Mouse (Mus musculus) adrenal gland, adult 8-10 months (tissue): ENCODE data around the gene Pcnx2. TPM values are rescaled to one million over a fixed set of nuclear protein-coding genes. Genes with fewer than 3 reads are reported as not detected.

Source experiments
- DNase-seq: peaks from one replicate; pipeline ENCODE4 v3.0.0; 2022
- total RNA-seq, 4 experiments: library from RNA; stranded (reverse); gene quantifications; 2 replicates each; pipeline ENCODE4 v1.2.4; 2022

The Pcnx2 gene
- total RNA-seq, 4 experiments from 2014 or later, result 0.29 to 0.77 (median 0.63) TPM

- DNase-seq, result no peak
Measured at GRCm38 (mm10) chr8:125704434-125704833, 193.7 kb downstream of the Pcnx2 start.

DNA sequence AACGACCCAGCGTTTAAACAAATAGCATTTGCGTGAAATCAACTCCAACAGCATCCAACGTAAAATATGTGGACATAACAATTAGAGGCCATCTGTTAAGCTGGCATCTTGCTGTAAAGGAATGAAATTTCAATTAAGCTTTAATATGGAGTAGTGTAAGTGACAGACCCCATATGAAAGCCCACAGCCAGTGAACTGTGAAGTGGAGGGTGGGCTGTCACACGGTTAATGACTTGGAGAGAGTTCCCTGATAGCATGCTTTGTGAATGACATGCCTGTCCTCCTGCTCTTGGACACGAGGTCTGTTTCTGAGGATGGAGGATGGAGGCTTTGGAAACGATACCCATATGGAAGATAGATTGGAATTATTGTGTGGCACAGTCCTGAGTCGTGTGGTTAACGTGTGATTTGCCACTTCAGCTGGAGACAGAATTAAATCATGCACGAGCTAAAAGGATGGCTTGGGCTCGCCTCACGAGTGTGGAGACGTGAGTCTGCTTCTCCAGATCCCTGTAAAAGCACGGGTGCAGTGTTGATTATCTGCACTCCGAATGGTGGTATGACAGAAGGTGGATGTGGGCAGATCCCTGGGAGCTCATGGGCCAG lies 195.1 kb downstream of the Pcnx2 start:
- no peak for DNase-seq

Other genes with a start within 250 kb of the Pcnx2 start
- gene Map10, start 228.5 kb downstream of the Pcnx2 start, total RNA-seq, result 1 to 10 TPM; 3.4 to 5.4 (median 4.9) TPM
- gene Ntpcr, start 168.4 kb downstream of the Pcnx2 start, total RNA-seq, result 10 to 100 TPM; 21.1 to 25.4 (median 23.7) TPM
- 1 to 10 TPM; 1.5 to 2.9 (median 1.7) TPM for gene Map3k21, start 12.1 kb upstream of the Pcnx2 start, total RNA-seq
- gene Kcnk1, start 96.9 kb upstream of the Pcnx2 start, total RNA-seq, result 10 to 100 TPM in 2 of 4 experiments, 1 to 10 TPM in 2; 2.8 to 46.3 (median 18.4) TPM